Comparison of ENCODE assay signal across 23 mouse cellular contexts in genomic region chr5:37709257-37709904, GRCm38 (mm10). TPM values are rescaled to one million over a fixed set of nuclear protein-coding genes. Genes with fewer than 3 reads are reported as not detected.
A peak's percentile ranks its signal among the peaks of the same experiment; 100 is the strongest.
DNase-seq lines count a peak whose midpoint lies in the region; ATAC-seq lines count a peak whose summit lies in the region.
"Had no signal": no experiment of that assay in that cellular context is flagged by ENCODE, and none has a peak within 500 bp of the region (broad histone marks: within the 10 kb centered on the region; RNA-seq: fewer than 3 reads in every experiment).

No protein-coding gene starts in this region.

- H3K4me2 ChIP-seq in intestine, embryonic 16.5 days (ENCODE audit: low read depth, low read length): no peak overlapping the region
- H3K4me2 ChIP-seq in stomach, embryonic 16.5 days (ENCODE audit: low read depth, low read length): no peak overlapping the region
- no peak overlapping the region for H3K4me2 ChIP-seq in forebrain, embryonic 13.5 days
- H3K4me2 ChIP-seq: embryonic facial prominence, embryonic 12.5 days; forebrain, embryonic 15.5 days; heart, embryonic 11.5 days; heart, embryonic 15.5 days; hindbrain, embryonic 13.5 days had no signal

- no peaks in the 10 kb centered on the region for H3K27me3 ChIP-seq in intestine, embryonic 16.5 days (replicated peaks; ENCODE audit: control insufficient read depth, insufficient read depth, low read length)
- no peaks in the 10 kb centered on the region for H3K27me3 ChIP-seq in stomach, embryonic 16.5 days (ENCODE audit: control insufficient read depth, insufficient read depth, low read length)
- H3K27me3 ChIP-seq in forebrain, embryonic 13.5 days: no peaks in the 10 kb centered on the region
- H3K27me3 ChIP-seq: embryonic facial prominence, embryonic 12.5 days; forebrain, embryonic 15.5 days; heart, embryonic 15.5 days; hindbrain, embryonic 13.5 days had no signal

- no peak overlapping the region for H3K27ac ChIP-seq in intestine, embryonic 16.5 days (ENCODE audit: low read length)
- no peak overlapping the region for H3K27ac ChIP-seq in stomach, embryonic 16.5 days (ENCODE audit: low read length)
- H3K27ac ChIP-seq in forebrain, embryonic 13.5 days: no peak overlapping the region
- H3K27ac ChIP-seq: embryonic facial prominence, embryonic 12.5 days; forebrain, embryonic 15.5 days; heart, embryonic 15.5 days; hindbrain, embryonic 13.5 days; hindbrain, postnatal 0 days had no signal

- no peaks in the 10 kb centered on the region for H3K4me1 ChIP-seq in intestine, embryonic 16.5 days (ENCODE audit: control insufficient read depth, insufficient read depth, low read length)
- no peaks in the 10 kb centered on the region for H3K4me1 ChIP-seq in stomach, embryonic 16.5 days (ENCODE audit: control insufficient read depth, insufficient read depth, low read length)
- H3K4me1 ChIP-seq in forebrain, embryonic 13.5 days: peaks cover 3% of the 10 kb centered on the region; the same call in 1 of the 2 replicates
- H3K4me1 ChIP-seq: embryonic facial prominence, embryonic 12.5 days had no signal

- 58% methylated on average over 5 of the region's 5 CpGs for WGBS in intestine, embryonic 16.5 days
- WGBS in stomach, embryonic 16.5 days: 69% methylated on average over 5 of the region's 5 CpGs
- WGBS in forebrain, embryonic 13.5 days: 91% methylated on average over 5 of the region's 5 CpGs

- no peak overlapping the region for H3K9ac ChIP-seq in intestine, embryonic 16.5 days (ENCODE audit: low read depth, low read length)
- H3K9ac ChIP-seq in stomach, embryonic 16.5 days (ENCODE audit: low read length): no peak overlapping the region
- H3K9ac ChIP-seq in forebrain, embryonic 13.5 days: no peak overlapping the region
- H3K9ac ChIP-seq: embryonic facial prominence, embryonic 12.5 days; forebrain, embryonic 15.5 days; heart, embryonic 15.5 days; hindbrain, embryonic 13.5 days had no signal

- no peaks in the 10 kb centered on the region for H3K36me3 ChIP-seq in intestine, embryonic 16.5 days (ENCODE audit: control insufficient read depth, insufficient read depth, low read length)
- H3K36me3 ChIP-seq in stomach, embryonic 16.5 days (ENCODE audit: control insufficient read depth, insufficient read depth, low read length): no peaks in the 10 kb centered on the region
- 0 out of 2 replicates have a peak, but pooled peaks cover 4% of the 10 kb centered on the region for H3K36me3 ChIP-seq in forebrain, embryonic 13.5 days (ENCODE audit: poor library complexity, severe bottlenecking)
- H3K36me3 ChIP-seq: embryonic facial prominence, embryonic 12.5 days; forebrain, embryonic 15.5 days; heart, embryonic 15.5 days had no signal

- H3K9me3 ChIP-seq in intestine, embryonic 16.5 days (ENCODE audit: control insufficient read depth, low read length): no peaks in the 10 kb centered on the region
- peaks cover 5% of the 10 kb centered on the region; the same call in 1 of the 2 replicates for H3K9me3 ChIP-seq in stomach, embryonic 16.5 days (replicated peaks; ENCODE audit: control insufficient read depth, low read length)
- H3K9me3 ChIP-seq in forebrain, embryonic 13.5 days (replicated peaks): peaks cover 12% of the 10 kb centered on the region
- H3K9me3 ChIP-seq: heart, embryonic 15.5 days had no signal

- peak; percentile 76 for ATAC-seq in intestine, embryonic 16.5 days
- ATAC-seq in stomach, embryonic 16.5 days (ENCODE audit: insufficient read depth, low FRiP score): peak; percentile 75
- ATAC-seq in forebrain, embryonic 13.5 days: no peak
- ATAC-seq: forebrain, embryonic 15.5 days; hindbrain, postnatal 0 days had no signal

- H3K4me3 ChIP-seq in intestine, embryonic 16.5 days (ENCODE audit: low read length): no peak overlapping the region
- H3K4me3 ChIP-seq in stomach, embryonic 16.5 days (replicated peaks; ENCODE audit: low read length): no peak overlapping the region
- no peak overlapping the region for H3K4me3 ChIP-seq in forebrain, embryonic 13.5 days
- H3K4me3 ChIP-seq: embryonic facial prominence, embryonic 12.5 days; forebrain, embryonic 15.5 days; heart, embryonic 15.5 days; hindbrain, embryonic 13.5 days had no signal

- peak; percentile 2 for DNase-seq in lung, postnatal 36 days
- no peak for DNase-seq in lung, postnatal 14 days
- DNase-seq in thymus, postnatal 14 days: no peak
- no peak for DNase-seq in adrenal gland, postnatal 25 days
- DNase-seq: adrenal gland, postnatal 10 days; cerebellum, adult 11-12 months; cerebellum, adult 9-10 months; cerebellum, postnatal 25 days; gastrocnemius, postnatal 36 days; heart, adult 18-20 months; heart, postnatal 14 days had no signal

RNA-seq across cellular contexts. Expression of gene Stk32b, which starts 7.6 kb away (rescaled TPM):
- polyA plus RNA-seq in intestine, embryonic 16.5 days (2015; fragmentation: Nextera tagmentation; extraction: Ambion mirVana): 0.24 and 0.37 TPM in 2 replicates
- 0.48 and 0.56 TPM in 2 replicates for polyA plus RNA-seq in stomach, embryonic 16.5 days (2015; fragmentation: Nextera tagmentation; extraction: Ambion mirVana)
- 0.33 and 0.36 TPM in 2 replicates for total RNA-seq in adrenal gland, postnatal 25 days (2021)
- 7.7 and 9.8 TPM in 2 replicates for polyA plus RNA-seq in forebrain, embryonic 13.5 days (2015; fragmentation: Nextera tagmentation; extraction: Ambion mirVana)
- total RNA-seq: CH12.LX; gastrocnemius, postnatal 36 days; hematopoietic stem cell, adult 5-6 weeks had no signal

RNA-seq across cellular contexts. Expression of gene Cytl1, which starts 25.9 kb away (rescaled TPM):
- polyA plus RNA-seq in intestine, embryonic 16.5 days (2015; fragmentation: Nextera tagmentation; extraction: Ambion mirVana): 0.59 and 0.60 TPM in 2 replicates
- polyA plus RNA-seq in stomach, embryonic 16.5 days (2015; fragmentation: Nextera tagmentation; extraction: Ambion mirVana): 0.50 TPM in 1 of 2 replicates, not detected in the other
- total RNA-seq in adrenal gland, postnatal 25 days (2021): 1.00 and 1.2 TPM in 2 replicates
- polyA plus RNA-seq in forebrain, embryonic 13.5 days (2015; fragmentation: Nextera tagmentation; extraction: Ambion mirVana): not detected in 2 replicates
- total RNA-seq: CH12.LX; ES-E14; hematopoietic stem cell, adult 5-6 weeks had no signal
- polyA plus RNA-seq: forebrain, embryonic 15.5 days had no signal
